Mouse (Mus musculus): ENCODE measurements around the gene Moxd1.

GRCm38 (mm10) chr10:24267520-24267919 lies 44.2 kb downstream of the Moxd1 start:
- TF ChIP-seq CTCF (IDR thresholded peaks at IDR 0.05; ENCODE audit: insufficient read depth, low read depth, low read length) (no peak), POLR2A (IDR thresholded peaks at IDR 0.05; ENCODE audit: insufficient read depth, low read depth, low read length) (no peak)
